Mouse (Mus musculus) layer of hippocampus, adult 11-12 months (tissue): ENCODE results near the gene Rbm39.

ENCODE experiments used
- DNase-seq: peaks from one replicate; pipeline ENCODE4 v3.0.0; 2022; ENCODE audit warnings: low spot score

Rbm39 gene

DNA sequence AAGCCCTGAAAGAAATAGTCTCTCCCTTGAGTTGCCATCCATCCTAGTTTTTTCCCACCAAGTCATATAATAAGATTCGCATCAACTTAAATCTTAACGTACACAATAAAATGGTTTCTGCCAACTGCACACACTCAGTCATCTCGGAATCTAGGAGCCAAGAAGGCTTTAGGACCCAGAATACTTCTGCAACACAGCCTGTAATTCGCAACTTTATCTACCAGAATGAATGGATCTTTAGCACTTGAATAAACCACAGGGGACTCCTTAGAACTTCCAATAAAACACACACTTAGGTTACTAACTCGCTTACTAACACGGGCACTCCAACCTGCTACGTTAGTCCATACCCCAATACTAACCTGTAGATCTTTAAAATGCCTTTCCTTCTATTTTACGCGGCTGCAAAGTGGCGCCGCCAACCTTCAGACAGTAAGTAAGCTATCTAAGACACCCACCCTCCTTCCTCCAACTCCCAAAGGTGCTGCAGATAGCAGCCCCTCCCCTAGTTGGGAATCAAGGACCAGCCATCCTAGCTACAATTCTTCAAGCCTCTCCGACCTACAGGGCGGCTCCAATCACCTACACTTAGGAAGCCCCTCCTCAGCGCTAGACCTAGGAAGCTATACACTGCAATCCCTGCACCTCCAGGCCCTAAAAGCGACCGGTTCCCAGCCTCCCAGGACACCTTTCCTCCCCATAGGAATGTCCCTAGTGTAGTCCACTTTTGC is 69.2 kb downstream of the Rbm39 start:
- DNase-seq: no peak
